Mouse (Mus musculus) lung, postnatal 0 days (tissue): Measurements from ENCODE around the gene Gtse1.

Source experiments
- CTCF ChIP-seq: IDR thresholded peaks from 2 replicates; pipeline ENCODE4 v1.5.1; 2016; ENCODE audit warnings: antibody characterized with exemption, mild to moderate bottlenecking
- EP300 ChIP-seq: IDR thresholded peaks from 2 replicates; pipeline ENCODE4 v1.6.1; 2016; ENCODE audit warnings: antibody characterized with exemption, mild to moderate bottlenecking, control low read depth

- TF ChIP-seq CTCF (no peak), EP300 (no peak)
Measured at GRCm38 (mm10) chr15:85889235-85889634, 29.7 kb downstream of the Gtse1 start.
